Mouse (Mus musculus): Measurements from ENCODE around the gene Phpt1. TPM values are rescaled to one million over a fixed set of nuclear protein-coding genes. Genes with fewer than 3 reads are reported as not detected.

Phpt1 gene
- 1.1 TPM for polyA plus RNA-seq (2014; fragmentation: Illumina TruSeq; extraction: RNeasy Lipid Tissue Mini Kit (QIAGEN cat#74804); ENCODE audit: low read depth, low replicate concordance)

GRCm38 (mm10) chr2:25574579-25575431 lies at the start of gene Phpt1, which contains the start of gene Mamdc4:
Phpt1 (minus strand) TSS chr2:25575224.
Mamdc4 (minus strand) TSS chr2:25574845.

GRCm38 (mm10) chr2:25621229-25622200 lies 46.5 kb upstream of the Phpt1 start, which contains the start of gene Tmem141:
Tmem141 (minus strand) TSS chr2:25622005.

GRCm38 (mm10) chr2:25617578-25617977 lies 42.6 kb upstream of the Phpt1 start, which contains the start of gene Ccdc183:
Ccdc183 (minus strand) TSS chr2:25617678.

GRCm38 (mm10) chr2:25607761-25608622 lies 33.0 kb upstream of the Phpt1 start, which contains the start of gene Rabl6:
Rabl6 (minus strand) TSS chr2:25608521.

GRCm38 (mm10) chr2:25581294-25581864 lies 6.4 kb upstream of the Phpt1 start, which contains the start of gene Ajm1:
Ajm1 (minus strand) TSS chr2:25581757.

GRCm38 (mm10) chr2:25557221-25557963 lies 17.6 kb downstream of the Phpt1 start, which contains the start of gene Edf1:
Edf1 (plus strand) TSS chr2:25557847.

GRCm38 (mm10) chr2:25546811-25547491 lies 28.1 kb downstream of the Phpt1 start, which contains the start of gene Traf2:
Traf2 (minus strand) TSS chr2:25546940.

Other genes starting within 250 kb of the Phpt1 start
- gene Man1b1, start 242.9 kb downstream of the Phpt1 start, polyA plus RNA-seq (2014; fragmentation: Illumina TruSeq; extraction: RNeasy Lipid Tissue Mini Kit (QIAGEN cat#74804); ENCODE audit: low read depth, low replicate concordance) = 15.0 TPM
- 34.5 TPM for gene Dpp7, start 218.9 kb downstream of the Phpt1 start, polyA plus RNA-seq (2014; fragmentation: Illumina TruSeq; extraction: RNeasy Lipid Tissue Mini Kit (QIAGEN cat#74804); ENCODE audit: low read depth, low replicate concordance)
- 3.9 TPM for gene Uap1l1, start 209.5 kb downstream of the Phpt1 start, polyA plus RNA-seq (2014; fragmentation: Illumina TruSeq; extraction: RNeasy Lipid Tissue Mini Kit (QIAGEN cat#74804); ENCODE audit: low read depth, low replicate concordance)
- not detected for gene Sapcd2, start 202.9 kb downstream of the Phpt1 start, polyA plus RNA-seq (2014; fragmentation: Illumina TruSeq; extraction: RNeasy Lipid Tissue Mini Kit (QIAGEN cat#74804); ENCODE audit: low read depth, low replicate concordance)
- gene Entpd2, start 179.3 kb downstream of the Phpt1 start, polyA plus RNA-seq (2014; fragmentation: Illumina TruSeq; extraction: RNeasy Lipid Tissue Mini Kit (QIAGEN cat#74804); ENCODE audit: low read depth, low replicate concordance) = 0.36 TPM
- gene Npdc1, start 175.9 kb downstream of the Phpt1 start, polyA plus RNA-seq (2014; fragmentation: Illumina TruSeq; extraction: RNeasy Lipid Tissue Mini Kit (QIAGEN cat#74804); ENCODE audit: low read depth, low replicate concordance) = 4.3 TPM
- not detected for gene Fut7, start 152.0 kb downstream of the Phpt1 start, polyA plus RNA-seq (2014; fragmentation: Illumina TruSeq; extraction: RNeasy Lipid Tissue Mini Kit (QIAGEN cat#74804); ENCODE audit: low read depth, low replicate concordance)
- gene Abca2, start 146.5 kb downstream of the Phpt1 start, polyA plus RNA-seq (2014; fragmentation: Illumina TruSeq; extraction: RNeasy Lipid Tissue Mini Kit (QIAGEN cat#74804); ENCODE audit: low read depth, low replicate concordance) = 0.77 TPM
- not detected for gene Clic3, start 118.4 kb downstream of the Phpt1 start, polyA plus RNA-seq (2014; fragmentation: Illumina TruSeq; extraction: RNeasy Lipid Tissue Mini Kit (QIAGEN cat#74804); ENCODE audit: low read depth, low replicate concordance)
- gene Paxx, start 114.1 kb downstream of the Phpt1 start, polyA plus RNA-seq (2014; fragmentation: Illumina TruSeq; extraction: RNeasy Lipid Tissue Mini Kit (QIAGEN cat#74804); ENCODE audit: low read depth, low replicate concordance) = 2.2 TPM
- not detected for gene Ptgds, start 105.2 kb downstream of the Phpt1 start, polyA plus RNA-seq (2014; fragmentation: Illumina TruSeq; extraction: RNeasy Lipid Tissue Mini Kit (QIAGEN cat#74804); ENCODE audit: low read depth, low replicate concordance)
- gene Lcn12, start 81.3 kb downstream of the Phpt1 start, polyA plus RNA-seq (2014; fragmentation: Illumina TruSeq; extraction: RNeasy Lipid Tissue Mini Kit (QIAGEN cat#74804); ENCODE audit: low read depth, low replicate concordance) = not detected
- gene Fbxw5, start 74.5 kb downstream of the Phpt1 start, polyA plus RNA-seq (2014; fragmentation: Illumina TruSeq; extraction: RNeasy Lipid Tissue Mini Kit (QIAGEN cat#74804); ENCODE audit: low read depth, low replicate concordance) = 0.40 TPM
- gene C8g, start 73.5 kb downstream of the Phpt1 start, polyA plus RNA-seq (2014; fragmentation: Illumina TruSeq; extraction: RNeasy Lipid Tissue Mini Kit (QIAGEN cat#74804); ENCODE audit: low read depth, low replicate concordance) = 1.7 TPM
- 0.65 TPM for gene Traf2, start 28.3 kb downstream of the Phpt1 start, polyA plus RNA-seq (2014; fragmentation: Illumina TruSeq; extraction: RNeasy Lipid Tissue Mini Kit (QIAGEN cat#74804); ENCODE audit: low read depth, low replicate concordance)
- 0.89 TPM for gene Edf1, start 17.4 kb downstream of the Phpt1 start, polyA plus RNA-seq (2014; fragmentation: Illumina TruSeq; extraction: RNeasy Lipid Tissue Mini Kit (QIAGEN cat#74804); ENCODE audit: low read depth, low replicate concordance)
- not detected for gene Mamdc4, start 379 bp downstream of the Phpt1 start, polyA plus RNA-seq (2014; fragmentation: Illumina TruSeq; extraction: RNeasy Lipid Tissue Mini Kit (QIAGEN cat#74804); ENCODE audit: low read depth, low replicate concordance)
- not detected for gene Ajm1, start 6.5 kb upstream of the Phpt1 start, polyA plus RNA-seq (2014; fragmentation: Illumina TruSeq; extraction: RNeasy Lipid Tissue Mini Kit (QIAGEN cat#74804); ENCODE audit: low read depth, low replicate concordance)
- 37.2 TPM for gene Rabl6, start 33.3 kb upstream of the Phpt1 start, polyA plus RNA-seq (2014; fragmentation: Illumina TruSeq; extraction: RNeasy Lipid Tissue Mini Kit (QIAGEN cat#74804); ENCODE audit: low read depth, low replicate concordance)
- gene Ccdc183, start 42.5 kb upstream of the Phpt1 start, polyA plus RNA-seq (2014; fragmentation: Illumina TruSeq; extraction: RNeasy Lipid Tissue Mini Kit (QIAGEN cat#74804); ENCODE audit: low read depth, low replicate concordance) = not detected
- 4.8 TPM for gene Tmem141, start 46.8 kb upstream of the Phpt1 start, polyA plus RNA-seq (2014; fragmentation: Illumina TruSeq; extraction: RNeasy Lipid Tissue Mini Kit (QIAGEN cat#74804); ENCODE audit: low read depth, low replicate concordance)
- not detected for gene Fcna, start 52.8 kb upstream of the Phpt1 start, polyA plus RNA-seq (2014; fragmentation: Illumina TruSeq; extraction: RNeasy Lipid Tissue Mini Kit (QIAGEN cat#74804); ENCODE audit: low read depth, low replicate concordance)
- not detected for gene Lcn8, start 77.9 kb upstream of the Phpt1 start, polyA plus RNA-seq (2014; fragmentation: Illumina TruSeq; extraction: RNeasy Lipid Tissue Mini Kit (QIAGEN cat#74804); ENCODE audit: low read depth, low replicate concordance)
- not detected for gene Lcn5, start 82.7 kb upstream of the Phpt1 start, polyA plus RNA-seq (2014; fragmentation: Illumina TruSeq; extraction: RNeasy Lipid Tissue Mini Kit (QIAGEN cat#74804); ENCODE audit: low read depth, low replicate concordance)
- gene Lcn6, start 101.6 kb upstream of the Phpt1 start, polyA plus RNA-seq (2014; fragmentation: Illumina TruSeq; extraction: RNeasy Lipid Tissue Mini Kit (QIAGEN cat#74804); ENCODE audit: low read depth, low replicate concordance) = not detected
- not detected for gene Lcn10, start 107.5 kb upstream of the Phpt1 start, polyA plus RNA-seq (2014; fragmentation: Illumina TruSeq; extraction: RNeasy Lipid Tissue Mini Kit (QIAGEN cat#74804); ENCODE audit: low read depth, low replicate concordance)
- not detected for gene Obp2a, start 124.8 kb upstream of the Phpt1 start, polyA plus RNA-seq (2014; fragmentation: Illumina TruSeq; extraction: RNeasy Lipid Tissue Mini Kit (QIAGEN cat#74804); ENCODE audit: low read depth, low replicate concordance)
- gene Bmyc, start 131.5 kb upstream of the Phpt1 start, polyA plus RNA-seq (2014; fragmentation: Illumina TruSeq; extraction: RNeasy Lipid Tissue Mini Kit (QIAGEN cat#74804); ENCODE audit: low read depth, low replicate concordance) = 2.8 TPM
- not detected for gene Obp2b, start 161.8 kb upstream of the Phpt1 start, polyA plus RNA-seq (2014; fragmentation: Illumina TruSeq; extraction: RNeasy Lipid Tissue Mini Kit (QIAGEN cat#74804); ENCODE audit: low read depth, low replicate concordance)
- gene Lcn3, start 190.3 kb upstream of the Phpt1 start, polyA plus RNA-seq (2014; fragmentation: Illumina TruSeq; extraction: RNeasy Lipid Tissue Mini Kit (QIAGEN cat#74804); ENCODE audit: low read depth, low replicate concordance) = not detected
- not detected for gene Lcn11, start 201.8 kb upstream of the Phpt1 start, polyA plus RNA-seq (2014; fragmentation: Illumina TruSeq; extraction: RNeasy Lipid Tissue Mini Kit (QIAGEN cat#74804); ENCODE audit: low read depth, low replicate concordance)
- not detected for gene Gm13539, start 207.0 kb upstream of the Phpt1 start, polyA plus RNA-seq (2014; fragmentation: Illumina TruSeq; extraction: RNeasy Lipid Tissue Mini Kit (QIAGEN cat#74804); ENCODE audit: low read depth, low replicate concordance)
- not detected for gene Glt6d1, start 240.6 kb upstream of the Phpt1 start, polyA plus RNA-seq (2014; fragmentation: Illumina TruSeq; extraction: RNeasy Lipid Tissue Mini Kit (QIAGEN cat#74804); ENCODE audit: low read depth, low replicate concordance)
- not detected for gene Lcn9, start 247.9 kb upstream of the Phpt1 start, polyA plus RNA-seq (2014; fragmentation: Illumina TruSeq; extraction: RNeasy Lipid Tissue Mini Kit (QIAGEN cat#74804); ENCODE audit: low read depth, low replicate concordance)